Mouse (Mus musculus) kidney, embryonic 15.5 days (tissue): Measurements from ENCODE around the gene Ccnt1. TPM values are rescaled to one million over a fixed set of nuclear protein-coding genes. Genes with fewer than 3 reads are reported as not detected.
A peak's percentile ranks its signal among the peaks of the same experiment; 100 is the strongest.

Experiments
- ATAC-seq: fragments of 200-750 bp; cut with Nextera tagmentation; replicated peaks from 2 replicates; pipeline ENCODE4 v1.8.0; 2017; ENCODE audit warnings: moderate TSS enrichment; ENCODE audit not compliant: low FRiP score
- H3K27ac ChIP-seq: fragments of 300-500 bp; sonication (generic); 2 replicates; pipeline ENCODE4 v1.5.1; 2015; ENCODE audit warnings: mild to moderate bottlenecking, inconsistent platforms
- H3K27me3 ChIP-seq: fragments of 300-500 bp; sonication (generic); 2 replicates; pipeline ENCODE4 v1.6.1; 2015; ENCODE audit warnings: inconsistent platforms
- H3K36me3 ChIP-seq: fragments of 300-500 bp; sonication (generic); 2 replicates; pipeline ENCODE4 v1.6.1; 2015; ENCODE audit warnings: inconsistent platforms
- H3K4me1 ChIP-seq: fragments of 300-500 bp; sonication (generic); 2 replicates; pipeline ENCODE4 v1.6.1; 2015; ENCODE audit warnings: inconsistent platforms
- H3K4me2 ChIP-seq: fragments of 300-500 bp; sonication (generic); 2 replicates; pipeline ENCODE4 v1.6.1; 2015; ENCODE audit warnings: moderate library complexity, mild to moderate bottlenecking, inconsistent platforms
- H3K4me3 ChIP-seq: fragments of 300-500 bp; sonication (generic); replicated peaks from 2 replicates; pipeline ENCODE4 v1.5.1; 2015; ENCODE audit warnings: mild to moderate bottlenecking, inconsistent platforms
- H3K9ac ChIP-seq: fragments of 300-500 bp; sonication (generic); 2 replicates; pipeline ENCODE4 v1.6.1; 2015; ENCODE audit warnings: mild to moderate bottlenecking, inconsistent platforms
- H3K9me3 ChIP-seq: fragments of 300-500 bp; sonication (generic); replicated peaks from 2 replicates; pipeline ENCODE4 v1.6.1; 2016; ENCODE audit warnings: inconsistent platforms
- WGBS: fragments of 180-500 bp; shearing (Covaris S2); methylation state at CpG from one replicate; pipeline ENCODE4 v1.1.7; 2015; ENCODE audit warnings: mixed read lengths; 5-methylcytosine and 5-hydroxymethylcytosine counted together
- polyA plus RNA-seq: library from polyadenylated mRNA; unstranded; fragments of >200 nt; fragmentation: Nextera tagmentation; extraction: Ambion mirVana; gene quantifications from 2 replicates; pipeline ENCODE4 v1.2.1, GENCODE M21; 2015

Gene Ccnt1
- polyA plus RNA-seq, 1 experiment from 2014 or later, result 66.4 TPM

GRCm38 (mm10) chr15:98608058-98608783 is 37.5 kb upstream of the Ccnt1 start:
- H3K36me3 ChIP-seq, result peaks cover 27% of the 10 kb centered on the region
- 0 out of 2 replicates have a peak, but pooled peaks have one; percentile 10 for ATAC-seq
- H3K4me3 ChIP-seq, result peak overlapping the region; percentile 81
- H3K9me3 ChIP-seq, result no peaks in the 10 kb centered on the region
- H3K4me1 ChIP-seq, result peaks cover 65% of the 10 kb centered on the region
- H3K9ac ChIP-seq, result peak overlapping the region; percentile 90
- H3K4me2 ChIP-seq, result peak overlapping the region; percentile 93
- peak overlapping the region; percentile 98 for H3K27ac ChIP-seq
- no peaks in the 10 kb centered on the region for H3K27me3 ChIP-seq
- 6% methylated on average over 10 of the region's 10 CpGs for WGBS

- Histone ChIP-seq H3K4me1 (peaks cover 71% of the 10 kb centered on the region), H3K4me2 (peak overlapping the region; percentile 93), H3K9ac (peak overlapping the region; percentile 90), H3K9me3 (no peaks in the 10 kb centered on the region), H3K27ac (peak overlapping the region; percentile 98), H3K36me3 (peaks cover 31% of the 10 kb centered on the region), H3K27me3 (no peaks in the 10 kb centered on the region), H3K4me3 (peak overlapping the region; percentile 81)
- no peak for ATAC-seq
- 27% methylated on average over 4 of the region's 4 CpGs for WGBS
Measured at GRCm38 (mm10) chr15:98607557-98607956, 36.8 kb upstream of the Ccnt1 start.

GRCm38 (mm10) chr15:98606739-98607138 is 36.0 kb upstream of the Ccnt1 start:
- ATAC-seq, result no peak
- H3K27ac ChIP-seq, result peak overlapping the region; percentile 43; the same call in 1 of the 2 replicates

GRCm38 (mm10) chr15:98606051-98606536 is 35.4 kb upstream of the Ccnt1 start:
- no peak overlapping the region for H3K9ac ChIP-seq
- H3K36me3 ChIP-seq, result peaks cover 35% of the 10 kb centered on the region
- H3K27me3 ChIP-seq, result no peaks in the 10 kb centered on the region
- peaks cover 86% of the 10 kb centered on the region for H3K4me1 ChIP-seq
- H3K9me3 ChIP-seq, result no peaks in the 10 kb centered on the region
- H3K4me3 ChIP-seq, result peak overlapping the region; percentile 81
- peak overlapping the region; percentile 93 for H3K4me2 ChIP-seq
- H3K27ac ChIP-seq, result 0 out of 2 replicates have a peak overlapping the region, but pooled peaks have one; percentile 43
- WGBS, result 79% methylated on average over 12 of the region's 12 CpGs
- ATAC-seq, result no peak

More at GRCm38 (mm10) chr15:98606739-98607138, 36.0 kb upstream of the Ccnt1 start:
- 59% methylated on average over 9 of the region's 9 CpGs for WGBS
- Histone ChIP-seq H3K4me1 (peaks cover 79% of the 10 kb centered on the region), H3K27me3 (no peaks in the 10 kb centered on the region), H3K4me3 (peak overlapping the region; percentile 81), H3K36me3 (peaks cover 31% of the 10 kb centered on the region), H3K9me3 (no peaks in the 10 kb centered on the region), H3K9ac (0 out of 2 replicates have a peak overlapping the region, but pooled peaks have one; percentile 18), H3K4me2 (peak overlapping the region; percentile 93)

DNA sequence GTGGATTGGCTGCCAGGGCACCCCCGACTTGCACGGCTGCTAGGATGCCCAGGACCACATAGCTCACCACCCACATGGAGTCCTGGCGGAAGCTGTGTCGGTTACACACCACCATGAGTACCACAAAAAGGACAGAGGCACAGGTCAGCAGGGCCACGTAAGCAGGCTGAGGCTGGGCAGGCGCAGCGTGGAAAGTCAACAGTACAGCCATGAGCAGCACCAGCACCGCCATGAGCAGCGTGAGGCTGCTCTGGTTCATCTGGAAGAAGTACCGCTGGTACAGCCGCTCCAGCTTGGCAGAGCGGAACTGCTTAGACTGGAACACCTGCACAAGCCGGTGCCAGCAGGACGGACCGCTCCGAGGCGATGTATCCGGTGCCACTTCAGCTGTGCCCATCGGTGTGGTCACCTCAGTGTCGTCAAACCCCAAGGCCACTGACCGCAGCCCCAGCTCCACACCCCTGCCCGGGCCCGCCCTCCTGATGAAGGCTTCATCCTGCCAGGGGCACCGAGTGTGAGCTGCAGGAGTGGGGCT is 33.4 kb upstream of the Ccnt1 start:
- no peak overlapping the region for H3K9ac ChIP-seq
- ATAC-seq, result no peak
- no peaks in the 10 kb centered on the region for H3K9me3 ChIP-seq
- peaks cover 83% of the 10 kb centered on the region for H3K4me1 ChIP-seq
- peaks cover 55% of the 10 kb centered on the region for H3K36me3 ChIP-seq
- WGBS, result 86% methylated on average over 24 of the region's 24 CpGs
- peak overlapping the region; percentile 41; the same call in 1 of the 2 replicates for H3K4me3 ChIP-seq
- H3K27me3 ChIP-seq, result no peaks in the 10 kb centered on the region
- H3K27ac ChIP-seq, result peak overlapping the region; percentile 92
- H3K4me2 ChIP-seq, result peak overlapping the region; percentile 63

GRCm38 (mm10) chr15:98602921-98603458 is 32.3 kb upstream of the Ccnt1 start:
- Histone ChIP-seq H3K9ac (peak overlapping the region; percentile 51), H3K27me3 (no peaks in the 10 kb centered on the region), H3K4me3 (peak overlapping the region; percentile 41), H3K27ac (peak overlapping the region; percentile 92), H3K36me3 (peaks cover 65% of the 10 kb centered on the region), H3K4me2 (peak overlapping the region; percentile 63), H3K4me1 (peaks cover 76% of the 10 kb centered on the region), H3K9me3 (no peaks in the 10 kb centered on the region)
- no peak for ATAC-seq
- WGBS, result 37% methylated on average over 4 of the region's 4 CpGs

DNA sequence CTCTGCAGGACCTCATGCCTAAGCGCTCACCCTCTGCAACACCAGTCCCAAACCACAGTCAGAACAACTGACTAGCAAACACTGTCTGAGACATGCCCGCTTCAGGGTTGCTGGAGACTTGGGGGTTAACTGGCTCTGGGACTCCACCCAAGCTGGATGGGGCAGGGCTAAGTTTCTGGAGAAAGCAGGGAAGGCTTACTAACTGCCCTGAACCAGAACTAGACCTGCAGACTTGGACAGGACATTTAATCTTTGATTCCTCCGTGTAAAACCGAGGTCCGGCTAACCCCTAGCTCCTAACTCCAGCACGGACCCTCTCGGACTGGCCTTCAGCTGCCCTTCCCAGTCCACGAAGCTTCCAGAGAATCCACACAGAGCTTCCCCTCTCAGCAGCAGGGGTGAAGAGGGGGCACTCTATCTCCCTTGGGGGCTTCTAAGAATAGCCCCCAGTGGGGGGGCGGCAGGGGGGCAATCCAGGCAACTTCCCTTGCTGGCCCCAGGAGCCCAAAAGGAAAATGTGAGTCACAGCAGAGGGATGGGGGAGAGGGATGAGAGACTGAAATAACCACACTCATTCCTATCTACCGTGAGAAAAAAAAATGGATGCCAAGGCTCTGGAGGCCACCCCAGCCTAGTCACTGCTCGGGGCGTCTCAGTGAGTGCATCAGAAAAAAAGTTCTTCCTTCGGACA is 31.6 kb upstream of the Ccnt1 start:
- Histone ChIP-seq H3K9ac (peak overlapping the region; percentile 51), H3K27ac (peak overlapping the region; percentile 92), H3K9me3 (no peaks in the 10 kb centered on the region), H3K27me3 (no peaks in the 10 kb centered on the region), H3K4me2 (peak overlapping the region; percentile 63), H3K4me1 (peaks cover 69% of the 10 kb centered on the region), H3K4me3 (peak overlapping the region; percentile 41), H3K36me3 (peaks cover 72% of the 10 kb centered on the region)
- 28% methylated on average over 13 of the region's 13 CpGs for WGBS
- ATAC-seq, result peak; percentile 68

DNA sequence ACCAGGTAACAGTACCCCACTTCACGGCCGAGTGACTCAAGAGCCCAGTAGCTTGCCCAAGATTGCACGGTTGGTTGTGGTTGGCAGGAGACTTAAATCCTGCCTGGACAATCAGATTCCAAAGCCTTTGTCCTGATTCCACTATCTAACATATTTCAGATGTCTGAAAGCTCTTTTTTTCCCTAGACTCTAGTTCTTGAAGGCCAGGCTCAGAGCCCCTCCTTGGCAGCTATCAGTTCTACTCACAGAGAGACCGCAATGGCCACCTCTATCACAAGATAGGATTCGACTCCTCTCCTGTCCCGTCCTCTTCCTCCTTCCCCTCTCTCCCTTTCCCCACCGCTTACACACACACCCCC is 31.1 kb upstream of the Ccnt1 start:
- peak overlapping the region; percentile 63 for H3K4me2 ChIP-seq
- H3K27me3 ChIP-seq, result no peaks in the 10 kb centered on the region
- H3K9me3 ChIP-seq, result no peaks in the 10 kb centered on the region
- peaks cover 64% of the 10 kb centered on the region for H3K4me1 ChIP-seq
- no peak for ATAC-seq
- peak overlapping the region; percentile 51; the same call in 1 of the 2 replicates for H3K9ac ChIP-seq
- H3K4me3 ChIP-seq, result peak overlapping the region; percentile 41
- 36% methylated on average over 7 of the region's 7 CpGs for WGBS
- peak overlapping the region; percentile 92 for H3K27ac ChIP-seq
- peaks cover 77% of the 10 kb centered on the region for H3K36me3 ChIP-seq

GRCm38 (mm10) chr15:98600036-98600709 is 29.4 kb upstream of the Ccnt1 start:
- 82% methylated on average over 12 of the region's 12 CpGs for WGBS

GRCm38 (mm10) chr15:98596609-98597008 is 25.9 kb upstream of the Ccnt1 start:
- Histone ChIP-seq H3K4me3 (no peak overlapping the region), H3K9ac (no peak overlapping the region), H3K27me3 (no peaks in the 10 kb centered on the region), H3K4me2 (no peak overlapping the region), H3K36me3 (peaks cover 98% of the 10 kb centered on the region), H3K9me3 (no peaks in the 10 kb centered on the region), H3K4me1 (peaks cover 14% of the 10 kb centered on the region), H3K27ac (no peak overlapping the region)
- ATAC-seq, result no peak
- 95% methylated on average over 14 of the region's 14 CpGs for WGBS

More at GRCm38 (mm10) chr15:98600036-98600709, 29.4 kb upstream of the Ccnt1 start:
- peaks cover 84% of the 10 kb centered on the region for H3K36me3 ChIP-seq
- no peaks in the 10 kb centered on the region for H3K27me3 ChIP-seq
- no peaks in the 10 kb centered on the region for H3K9me3 ChIP-seq
- H3K9ac ChIP-seq, result no peak overlapping the region
- H3K4me1 ChIP-seq, result peaks cover 49% of the 10 kb centered on the region
- H3K4me2 ChIP-seq, result no peak overlapping the region
- ATAC-seq, result no peak
- H3K4me3 ChIP-seq, result no peak overlapping the region
- no peak overlapping the region for H3K27ac ChIP-seq

DNA sequence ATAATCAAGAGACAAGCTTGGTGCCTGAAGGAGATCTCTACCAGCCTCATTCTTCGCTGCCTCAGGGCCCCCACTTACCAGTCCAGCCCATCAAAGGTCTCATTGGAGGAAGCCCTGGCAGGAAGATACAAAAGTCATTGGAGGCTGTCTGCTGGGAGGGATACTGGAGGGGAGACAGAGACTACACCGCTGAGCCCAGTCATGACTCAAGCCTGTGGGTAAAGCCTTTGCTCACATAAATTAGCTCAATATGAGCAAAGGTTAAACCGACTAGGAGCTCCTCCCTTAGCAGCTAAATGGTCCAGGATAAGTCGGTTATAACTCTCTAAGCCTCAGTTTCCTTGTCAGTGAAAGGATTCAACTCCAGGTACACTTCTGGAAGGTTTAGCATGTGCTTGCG is 24.3 kb upstream of the Ccnt1 start:
- WGBS, result 83% methylated on average over 5 of the region's 5 CpGs

More for the DNA sequence above, 24.3 kb upstream of the Ccnt1 start:
- ATAC-seq, result no peak
- H3K9ac ChIP-seq, result no peak overlapping the region
- no peaks in the 10 kb centered on the region for H3K27me3 ChIP-seq
- H3K4me2 ChIP-seq, result no peak overlapping the region
- no peaks in the 10 kb centered on the region for H3K9me3 ChIP-seq
- H3K4me1 ChIP-seq, result 0 out of 2 replicates have a peak, but pooled peaks cover under 1% of the 10 kb centered on the region
- no peak overlapping the region for H3K4me3 ChIP-seq
- H3K36me3 ChIP-seq, result peaks cover 99% of the 10 kb centered on the region
- H3K27ac ChIP-seq, result no peak overlapping the region
